Mouse (Mus musculus) mesoderm, embryonic 11.5 days (tissue): ENCODE data around the gene Mrpl28.
"Not testable (repeated sequence)": the region's sequence is repeated elsewhere in the genome, so short reads cannot be mapped to it uniquely, and the experiment has no call there.

Experiments
- DNase-seq: peaks from one replicate; pipeline ENCODE4 v3.0.0-alpha.2; 2012; ENCODE audit warnings: low read depth, low spot score

The Mrpl28 gene

GRCm38 (mm10) chr17:26123267-26123684 is at the start of gene Mrpl28:
Gene Mrpl28, plus strand, starts transcription at chr17:26123500.
- peak; percentile 99 for DNase-seq

DNA sequence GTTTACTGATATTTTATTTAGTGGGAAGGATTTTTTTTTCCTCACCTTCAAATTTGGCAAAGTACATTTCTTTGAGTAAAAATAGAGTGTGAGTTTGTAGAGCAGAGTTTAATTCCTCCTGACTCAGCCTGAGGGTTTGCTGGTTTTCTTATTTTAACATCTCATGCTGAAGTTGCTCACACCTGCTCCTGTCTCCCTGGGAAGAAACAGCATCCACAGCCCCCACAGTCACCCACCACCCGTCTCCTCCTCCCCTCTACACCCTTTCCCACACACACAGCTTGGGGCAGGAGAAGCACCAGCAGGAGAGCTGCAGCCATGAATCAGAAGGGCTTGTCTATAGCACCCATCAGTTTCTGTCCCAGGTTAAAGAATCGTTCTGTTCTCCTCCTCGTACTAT is 48.1 kb upstream of the Mrpl28 start:
- DNase-seq: no peak

- no peak for DNase-seq
Observed at GRCm38 (mm10) chr17:26078851-26079250, 44.4 kb upstream of the Mrpl28 start.

- no peak for DNase-seq
Observed at GRCm38 (mm10) chr17:26080867-26081266, 42.4 kb upstream of the Mrpl28 start.

GRCm38 (mm10) chr17:26087059-26087564 is 36.2 kb upstream of the Mrpl28 start:
- no peak for DNase-seq

DNA sequence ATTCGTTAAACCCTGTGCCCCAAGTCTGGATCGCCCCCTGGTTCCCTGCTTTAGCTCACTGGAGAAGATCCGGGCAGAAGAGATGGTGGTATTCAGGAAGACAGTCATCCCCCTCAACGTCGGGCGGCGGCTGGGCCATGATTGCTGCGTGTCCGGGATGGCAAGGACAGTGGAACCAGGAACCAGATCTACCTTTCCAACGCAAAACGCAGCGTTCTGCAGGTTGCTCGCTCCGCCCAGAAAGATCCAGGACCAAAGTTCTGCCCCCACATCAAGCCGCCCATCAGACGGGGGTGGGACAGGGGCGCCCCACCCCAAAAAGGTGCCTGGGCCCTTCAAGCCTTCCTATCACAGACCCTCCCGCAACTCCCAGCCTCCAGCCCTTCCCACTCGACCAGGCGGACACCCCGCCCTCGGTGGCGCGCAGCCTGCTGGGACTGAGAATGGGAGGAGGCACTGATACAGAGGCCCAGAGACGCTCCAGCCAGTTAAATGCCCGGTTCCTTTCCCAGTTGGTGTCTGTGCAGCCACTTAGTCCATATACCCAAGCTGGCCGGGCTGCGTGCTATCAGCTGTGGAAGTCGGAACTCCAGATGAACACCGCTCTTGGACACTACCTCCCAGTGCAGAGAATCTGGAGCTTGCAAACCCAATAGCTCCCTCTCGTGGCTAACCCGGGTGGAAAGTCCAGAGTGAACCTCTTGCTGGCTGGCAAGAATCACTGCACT is 33.2 kb upstream of the Mrpl28 start, which contains the start of gene Decr2:
Gene Decr2 (minus strand): TSS at position 433 of the 728 bp plus-strand sequence.
- DNase-seq: peak; percentile 93

GRCm38 (mm10) chr17:26094531-26095110 is 28.7 kb upstream of the Mrpl28 start:
- no peak for DNase-seq

DNA sequence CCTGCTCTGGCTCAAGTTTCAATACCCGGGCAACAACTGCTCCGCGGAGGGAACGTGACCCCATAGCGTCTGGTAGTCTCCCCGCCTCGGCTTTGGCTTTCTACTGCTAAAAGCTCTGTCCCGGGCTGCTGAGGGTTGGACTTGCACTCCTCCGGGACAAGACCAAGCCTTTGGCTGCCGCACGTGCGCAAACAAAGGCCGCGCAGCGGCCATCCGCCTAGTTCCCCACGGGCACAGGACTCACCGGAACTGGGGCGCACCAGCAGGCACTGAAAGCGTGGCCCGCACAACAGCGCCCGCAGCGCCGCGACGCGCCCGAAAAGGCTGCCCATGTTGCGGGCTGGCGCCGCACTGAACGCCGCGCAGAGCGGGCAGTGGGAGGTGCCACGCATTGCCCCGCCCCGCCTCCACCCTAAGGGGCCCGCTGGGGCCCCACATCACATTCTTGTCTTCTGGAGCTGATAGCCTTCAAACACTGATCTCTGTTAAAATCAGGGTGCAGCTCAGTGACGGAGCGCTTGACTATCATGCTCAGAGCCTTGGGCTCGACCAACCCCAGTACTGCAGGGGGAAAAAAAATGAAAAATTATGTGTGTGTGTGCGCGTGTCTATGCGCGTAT is 28.1 kb upstream of the Mrpl28 start, which contains the start of gene Nme4:
Gene Nme4 (minus strand): TSS at position 482 of the 620 bp plus-strand sequence.
- DNase-seq: peak; percentile 58

- DNase-seq: no peak
Observed at GRCm38 (mm10) chr17:26098461-26098860, 24.8 kb upstream of the Mrpl28 start.

DNA sequence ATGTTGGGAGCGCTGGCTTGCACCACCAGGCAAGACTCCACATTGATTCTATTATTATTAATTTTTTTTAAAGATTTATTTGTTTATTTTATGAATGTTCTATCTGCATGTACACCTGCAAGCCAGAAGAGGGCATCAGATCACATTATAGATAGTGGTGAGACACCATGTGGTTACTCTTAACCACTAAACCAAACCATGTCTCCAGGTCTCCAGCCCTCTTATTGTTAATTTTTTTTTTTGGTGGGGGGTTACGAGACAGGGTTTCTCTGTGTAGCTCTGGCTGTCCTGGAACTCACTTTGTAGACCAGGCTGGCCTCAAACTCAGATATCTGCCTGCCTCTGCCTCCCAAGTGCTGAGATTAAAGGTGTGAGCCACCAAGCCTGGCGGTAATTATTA is 24.0 kb upstream of the Mrpl28 start:
- DNase-seq: not testable (repeated sequence)

DNA sequence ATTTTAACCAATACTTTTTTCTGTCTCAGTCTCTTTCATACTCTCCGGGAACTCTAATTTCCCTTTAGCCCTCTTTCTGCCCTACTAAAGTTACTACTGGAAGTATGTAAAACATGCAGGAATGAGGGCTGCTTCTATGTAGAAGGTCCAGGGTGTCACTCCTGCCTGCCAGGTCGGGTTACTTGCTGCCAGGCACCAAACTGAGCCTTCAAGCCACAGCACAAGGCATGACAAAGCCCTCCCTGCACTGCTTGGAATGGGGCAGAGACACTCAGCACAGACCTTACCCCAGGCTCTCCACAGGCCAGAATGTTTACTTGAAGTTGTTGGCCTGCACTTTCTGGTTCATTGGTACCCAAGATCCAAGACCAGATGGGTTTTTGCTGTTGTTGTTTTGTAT is 23.1 kb upstream of the Mrpl28 start:
- DNase-seq: no peak

DNA sequence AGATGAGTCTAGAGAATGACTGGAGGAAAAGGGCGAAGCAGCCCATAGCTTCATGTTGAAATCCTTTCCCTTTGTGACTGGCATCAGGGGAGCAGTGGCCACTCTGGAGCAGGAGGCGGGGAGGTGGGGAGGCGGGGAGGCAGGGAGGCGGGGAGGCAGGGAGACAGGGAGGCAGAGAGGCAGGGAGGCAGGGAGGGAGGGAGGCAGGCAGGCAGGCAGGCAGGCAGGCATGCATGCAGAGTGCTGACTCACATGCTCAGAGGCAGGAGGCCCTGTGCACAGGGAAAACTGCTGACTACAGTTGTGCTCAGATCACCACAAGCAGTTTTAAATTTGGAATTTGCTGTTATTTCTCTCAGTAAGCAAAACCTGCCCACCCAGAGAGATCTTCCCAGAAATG is 21.8 kb upstream of the Mrpl28 start:
- DNase-seq: no peak

GRCm38 (mm10) chr17:26105619-26106018 is 17.7 kb upstream of the Mrpl28 start:
- DNase-seq: no peak

- no peak for DNase-seq
Observed at GRCm38 (mm10) chr17:26110156-26110555, 13.1 kb upstream of the Mrpl28 start.

- DNase-seq: no peak
Observed at GRCm38 (mm10) chr17:26111024-26111423, 12.3 kb upstream of the Mrpl28 start.

DNA sequence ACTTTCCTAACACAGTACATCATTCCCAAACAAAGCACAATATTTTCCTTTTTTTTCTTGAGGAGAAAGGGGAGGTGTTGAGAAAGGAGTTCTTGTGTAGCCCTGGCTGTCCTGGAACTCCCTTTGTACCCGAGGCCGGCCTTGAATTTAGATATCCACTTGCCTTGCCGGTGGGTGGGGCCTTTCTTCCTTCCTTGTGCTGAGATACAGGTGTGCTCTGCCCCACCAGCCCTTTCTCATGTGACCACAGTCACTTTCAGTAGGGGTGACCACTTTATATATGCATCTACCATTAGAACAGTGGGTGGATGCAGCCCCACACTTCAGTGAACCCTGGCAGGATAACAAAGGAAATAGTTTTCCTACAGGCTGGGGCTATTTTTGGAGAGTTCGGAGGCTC is 11.6 kb upstream of the Mrpl28 start:
- no peak for DNase-seq

DNA sequence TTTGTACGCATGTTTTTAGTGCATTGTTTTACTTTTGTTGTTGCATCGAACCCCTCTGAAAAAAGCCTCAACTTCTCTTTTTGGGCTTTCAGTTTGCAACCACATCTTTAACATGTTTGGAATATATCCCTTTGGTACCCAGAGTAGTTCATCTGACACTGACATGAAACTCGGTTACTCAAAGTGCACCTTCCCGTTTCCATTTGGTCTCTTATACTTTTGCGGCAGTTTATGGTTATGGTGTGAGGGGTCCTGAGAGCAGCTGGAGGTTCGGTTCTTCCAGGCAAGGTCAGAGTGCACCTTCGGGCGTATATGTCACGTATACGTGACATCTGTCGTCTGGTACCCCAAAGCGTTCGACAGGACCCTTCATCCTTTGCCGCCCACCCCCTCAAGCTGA is 10.5 kb upstream of the Mrpl28 start:
- DNase-seq: no peak

GRCm38 (mm10) chr17:26113181-26113948 is 9.9 kb upstream of the Mrpl28 start, which contains the start of gene Tmem8:
Gene Tmem8, plus strand, starts transcription at chr17:26113299.
- DNase-seq: peak; percentile 60

DNA sequence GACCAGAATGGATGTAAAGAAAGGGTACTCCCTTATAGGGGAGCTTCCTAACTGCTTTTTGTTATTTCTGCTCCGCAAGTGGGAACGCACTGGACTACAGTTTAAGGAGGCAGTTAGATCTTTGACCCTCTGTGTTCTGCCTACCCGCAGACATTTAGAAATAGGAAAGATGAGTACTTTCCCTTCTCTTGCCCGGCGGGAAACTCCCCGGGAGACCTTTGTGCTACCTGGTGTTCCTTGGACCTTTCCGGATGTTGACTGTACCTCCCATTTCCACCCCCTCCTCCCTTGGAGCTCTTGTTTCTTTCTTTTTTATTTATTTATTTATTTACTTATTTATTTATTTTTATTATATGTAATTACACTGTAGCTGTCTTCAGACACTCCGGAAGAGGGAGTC is 9.2 kb upstream of the Mrpl28 start:
- DNase-seq: no peak

- not testable (repeated sequence) for DNase-seq
Observed at GRCm38 (mm10) chr17:26114461-26114860, 8.8 kb upstream of the Mrpl28 start.

GRCm38 (mm10) chr17:26115205-26115898 is 7.9 kb upstream of the Mrpl28 start:
- DNase-seq: no peak
